9 mouse cellular contexts compared by ENCODE assay signal in genomic region chr5:100519027-100519411, GRCm38 (mm10). TPM values are rescaled to one million over a fixed set of nuclear protein-coding genes. Genes with fewer than 3 reads are reported as not detected.
DNase-seq lines count a peak whose midpoint lies in the region; ATAC-seq and TF ChIP-seq lines count a peak whose summit lies in the region.
"Had no signal": no experiment of that assay in that cellular context is flagged by ENCODE, and none has a peak within 500 bp of the region (broad histone marks: within the 10 kb centered on the region; RNA-seq: fewer than 3 reads in every experiment).

No protein-coding gene starts in this region.

- H3K36me3 ChIP-seq in limb, embryonic 14.5 days (ENCODE audit: control insufficient read depth, insufficient read depth, low read length) = peaks cover 3% of the 10 kb centered on the region; the same call in 1 of the 2 replicates
- H3K36me3 ChIP-seq in stomach, embryonic 16.5 days (ENCODE audit: control insufficient read depth, insufficient read depth, low read length) = no peaks in the 10 kb centered on the region

- TF ChIP-seq POLR2A in limb, embryonic 14.5 days (IDR thresholded peaks at IDR 0.05; ENCODE audit: borderline replicate concordance, extremely low read depth, insufficient read depth, insufficient read length) = no peak

- peak overlapping the region; percentile 94 for H3K9ac ChIP-seq in limb, embryonic 14.5 days (ENCODE audit: low read depth, low read length, severe bottlenecking)
- H3K9ac ChIP-seq in stomach, embryonic 16.5 days (ENCODE audit: low read length) = peak overlapping the region; percentile 88

- WGBS in limb, embryonic 14.5 days = 3% methylated on average over 5 of the region's 5 CpGs
- 9% methylated on average over 5 of the region's 5 CpGs for WGBS in stomach, embryonic 16.5 days

- DNase-seq in embryo, embryonic 10 days (ENCODE audit: low spot score) = peak; percentile 14
- DNase-seq in embryo, embryonic 9.5 days (ENCODE audit: extremely low spot score) = no peak
- DNase-seq in ovary, postnatal 14 days (ENCODE audit: low spot score) = peak; percentile 8
- DNase-seq in ovary, postnatal 36 days (ENCODE audit: low spot score) = no peak
- no peak for DNase-seq in limb, embryonic 14.5 days (ENCODE audit: low spot score)
- no peak for DNase-seq in thymus, postnatal 14 days
- DNase-seq in spleen, postnatal 14 days (ENCODE audit: low spot score in 2 of 2) = no peak
- DNase-seq: cerebellum, postnatal 25 days had no signal

- H3K27me3 ChIP-seq in limb, embryonic 14.5 days (ENCODE audit: control insufficient read depth, insufficient read depth, low read length) = no peaks in the 10 kb centered on the region
- H3K27me3 ChIP-seq in stomach, embryonic 16.5 days (ENCODE audit: control insufficient read depth, insufficient read depth, low read length) = no peaks in the 10 kb centered on the region

- H3K9me3 ChIP-seq in limb, embryonic 14.5 days (ENCODE audit: control insufficient read depth, low read length) = no peaks in the 10 kb centered on the region
- H3K9me3 ChIP-seq in stomach, embryonic 16.5 days (replicated peaks; ENCODE audit: control insufficient read depth, low read length) = no peaks in the 10 kb centered on the region

- peak overlapping the region; percentile 74 for H3K27ac ChIP-seq in limb, embryonic 14.5 days (replicated peaks; ENCODE audit: low read depth, low read length)
- 0 out of 2 replicates have a peak overlapping the region, but pooled peaks have one; percentile 72 for H3K27ac ChIP-seq in stomach, embryonic 16.5 days (ENCODE audit: low read length)

- H3K4me1 ChIP-seq in limb, embryonic 14.5 days (ENCODE audit: control insufficient read depth, insufficient read depth, low read length) = peaks cover 13% of the 10 kb centered on the region
- peaks cover 12% of the 10 kb centered on the region for H3K4me1 ChIP-seq in stomach, embryonic 16.5 days (ENCODE audit: control insufficient read depth, insufficient read depth, low read length)

- peak overlapping the region; percentile 87 for H3K4me3 ChIP-seq in limb, embryonic 14.5 days (replicated peaks; ENCODE audit: low read length)
- peak overlapping the region; percentile 70 for H3K4me3 ChIP-seq in stomach, embryonic 16.5 days (replicated peaks; ENCODE audit: low read length)

- ATAC-seq in limb, embryonic 14.5 days (ENCODE audit: low FRiP score, low read depth) = no peak
- no peak for ATAC-seq in stomach, embryonic 16.5 days (ENCODE audit: insufficient read depth, low FRiP score)

- H3K4me2 ChIP-seq in limb, embryonic 14.5 days (replicated peaks; ENCODE audit: low read depth, low read length, severe bottlenecking) = peak overlapping the region; percentile 48
- peak overlapping the region; percentile 69 for H3K4me2 ChIP-seq in stomach, embryonic 16.5 days (ENCODE audit: low read depth, low read length)

RNA-seq across cellular contexts. Expression of gene Cops4, which starts 0.9 kb away (rescaled TPM):
- polyA plus RNA-seq in limb, embryonic 14.5 days (2012; rRNA removed) = 72.6 and 84.3 TPM in 2 replicates
- polyA plus RNA-seq in limb, embryonic 14.5 days (2014; fragmentation: Nextera tagmentation; extraction: Ambion mirVana) = 197 TPM in 2 replicates
- polyA plus RNA-seq in stomach, embryonic 16.5 days (2015; fragmentation: Nextera tagmentation; extraction: Ambion mirVana) = 163 and 168 TPM in 2 replicates

RNA-seq across cellular contexts. Expression of gene Lin54, which starts 18.6 kb away (rescaled TPM):
- polyA plus RNA-seq in limb, embryonic 14.5 days (2012; rRNA removed) = 10.4 and 10.6 TPM in 2 replicates
- 13.4 and 14.1 TPM in 2 replicates for polyA plus RNA-seq in limb, embryonic 14.5 days (2014; fragmentation: Nextera tagmentation; extraction: Ambion mirVana)
- 11.3 and 12.7 TPM in 2 replicates for polyA plus RNA-seq in stomach, embryonic 16.5 days (2015; fragmentation: Nextera tagmentation; extraction: Ambion mirVana)

RNA-seq across cellular contexts. Expression of gene Plac8, which starts 53.0 kb away (rescaled TPM):
- polyA plus RNA-seq in limb, embryonic 14.5 days (2012; rRNA removed) = 8.1 and 11.7 TPM in 2 replicates
- 5.4 and 5.7 TPM in 2 replicates for polyA plus RNA-seq in limb, embryonic 14.5 days (2014; fragmentation: Nextera tagmentation; extraction: Ambion mirVana)
- polyA plus RNA-seq in stomach, embryonic 16.5 days (2015; fragmentation: Nextera tagmentation; extraction: Ambion mirVana) = 226 and 255 TPM in 2 replicates

Comparison
In these comparisons a context has a peak if more than half of its experiments do, and no peak if none do; other contexts are left out.
1. DNase-seq: peak in embryo, embryonic 10 days (single experiment) and ovary, postnatal 14 days (single experiment); none in embryo, embryonic 9.5 days (single experiment), ovary, postnatal 36 days (single experiment), limb, embryonic 14.5 days (single experiment), thymus, postnatal 14 days (single experiment) and spleen, postnatal 14 days (0 of 2).
2. RNA of gene Plac8, which starts 53.0 kb away (polyA plus RNA-seq): 226 to 255 TPM in stomach, embryonic 16.5 days; 5.4 to 11.7 TPM in limb, embryonic 14.5 days; every median in the first group is over 10 times any median in the second.